Mouse (Mus musculus): ENCODE results near the gene Sh3bgrl2. TPM values are rescaled to one million over a fixed set of nuclear protein-coding genes. Genes with fewer than 3 reads are reported as not detected.

The Sh3bgrl2 gene
- polyA plus RNA-seq, 1 experiment from 2014 or later, result 24.7 TPM

GRCm38 (mm10) chr9:83551116-83551515, 3.0 kb downstream of the Sh3bgrl2 start:
- no peaks in the 10 kb centered on the region for H3K9me3 ChIP-seq (ENCODE audit: control insufficient read depth, low read depth, low read length)
- ATAC-seq (ENCODE audit: insufficient number of reproducible peaks, insufficient read depth, low FRiP score, low read depth), result no peak
- H3K9ac ChIP-seq (replicated peaks; ENCODE audit: low read depth, low read length), result no peak overlapping the region
- H3K36me3 ChIP-seq (ENCODE audit: control insufficient read depth, insufficient read depth, low read length), result no peaks in the 10 kb centered on the region
- 58% methylated on average over 7 of the region's 7 CpGs for WGBS
- H3K4me3 ChIP-seq (ENCODE audit: low read depth, low read length), result no peak overlapping the region
- no peaks in the 10 kb centered on the region for H3K27me3 ChIP-seq (ENCODE audit: control insufficient read depth, insufficient read depth, low read length)
- no peak overlapping the region for H3K27ac ChIP-seq (ENCODE audit: low read length)
- H3K4me1 ChIP-seq (ENCODE audit: control insufficient read depth, insufficient read depth, low read length), result no peaks in the 10 kb centered on the region; the same call in 1 of the 2 replicates
- no peak overlapping the region for H3K4me2 ChIP-seq (replicated peaks; ENCODE audit: low read depth, low read length)

- H3K9ac ChIP-seq (replicated peaks; ENCODE audit: low read depth, low read length), result no peak overlapping the region
- WGBS, result 71% methylated on average over 6 of the region's 6 CpGs
- H3K4me1 ChIP-seq (ENCODE audit: control insufficient read depth, insufficient read depth, low read length), result peaks cover 2% of the 10 kb centered on the region; the same call in 1 of the 2 replicates
- no peak overlapping the region for H3K4me3 ChIP-seq (ENCODE audit: low read depth, low read length)
- no peak overlapping the region for H3K27ac ChIP-seq (ENCODE audit: low read length)
- H3K27me3 ChIP-seq (ENCODE audit: control insufficient read depth, insufficient read depth, low read length), result no peaks in the 10 kb centered on the region
- no peaks in the 10 kb centered on the region for H3K36me3 ChIP-seq (ENCODE audit: control insufficient read depth, insufficient read depth, low read length)
- no peak for ATAC-seq (ENCODE audit: insufficient number of reproducible peaks, insufficient read depth, low FRiP score, low read depth)
- no peak overlapping the region for H3K4me2 ChIP-seq (replicated peaks; ENCODE audit: low read depth, low read length)
- H3K9me3 ChIP-seq (ENCODE audit: control insufficient read depth, low read depth, low read length), result no peaks in the 10 kb centered on the region
Observed at GRCm38 (mm10) chr9:83551632-83552031, 3.5 kb downstream of the Sh3bgrl2 start.

GRCm38 (mm10) chr9:83555580-83555979, 7.5 kb downstream of the Sh3bgrl2 start:
- no peak overlapping the region for H3K4me3 ChIP-seq (ENCODE audit: low read depth, low read length)
- ATAC-seq (ENCODE audit: insufficient number of reproducible peaks, insufficient read depth, low FRiP score, low read depth), result no peak
- no peaks in the 10 kb centered on the region for H3K36me3 ChIP-seq (ENCODE audit: control insufficient read depth, insufficient read depth, low read length)
- H3K4me2 ChIP-seq (replicated peaks; ENCODE audit: low read depth, low read length), result no peak overlapping the region
- H3K27ac ChIP-seq (ENCODE audit: low read length), result no peak overlapping the region
- H3K27me3 ChIP-seq (ENCODE audit: control insufficient read depth, insufficient read depth, low read length), result no peaks in the 10 kb centered on the region
- H3K9ac ChIP-seq (replicated peaks; ENCODE audit: low read depth, low read length), result no peak overlapping the region
- peaks cover 11% of the 10 kb centered on the region for H3K4me1 ChIP-seq (ENCODE audit: control insufficient read depth, insufficient read depth, low read length)
- WGBS, result 89% methylated on average over 2 of the region's 2 CpGs
- H3K9me3 ChIP-seq (ENCODE audit: control insufficient read depth, low read depth, low read length), result no peaks in the 10 kb centered on the region

GRCm38 (mm10) chr9:83556236-83556635, 8.1 kb downstream of the Sh3bgrl2 start:
- Histone ChIP-seq H3K36me3 (ENCODE audit: control insufficient read depth, insufficient read depth, low read length) (no peaks in the 10 kb centered on the region), H3K9ac (replicated peaks; ENCODE audit: low read depth, low read length) (no peak overlapping the region), H3K4me1 (ENCODE audit: control insufficient read depth, insufficient read depth, low read length) (peaks cover 11% of the 10 kb centered on the region), H3K27me3 (ENCODE audit: control insufficient read depth, insufficient read depth, low read length) (no peaks in the 10 kb centered on the region), H3K4me3 (ENCODE audit: low read depth, low read length) (no peak overlapping the region), H3K4me2 (replicated peaks; ENCODE audit: low read depth, low read length) (no peak overlapping the region), H3K27ac (ENCODE audit: low read length) (no peak overlapping the region), H3K9me3 (ENCODE audit: control insufficient read depth, low read depth, low read length) (no peaks in the 10 kb centered on the region)
- WGBS, result 36% methylated on average over 6 of the region's 6 CpGs
- no peak for ATAC-seq (ENCODE audit: insufficient number of reproducible peaks, insufficient read depth, low FRiP score, low read depth)

- peak overlapping the region; percentile 27; the same call in 1 of the 2 replicates for H3K27ac ChIP-seq (ENCODE audit: low read length)
- H3K27me3 ChIP-seq (ENCODE audit: control insufficient read depth, insufficient read depth, low read length), result no peaks in the 10 kb centered on the region
- WGBS, result 48% methylated on average over 10 of the region's 10 CpGs
- H3K4me1 ChIP-seq (ENCODE audit: control insufficient read depth, insufficient read depth, low read length), result peaks cover 11% of the 10 kb centered on the region
- no peak overlapping the region for H3K4me3 ChIP-seq (ENCODE audit: low read depth, low read length)
- no peaks in the 10 kb centered on the region for H3K36me3 ChIP-seq (ENCODE audit: control insufficient read depth, insufficient read depth, low read length)
- H3K4me2 ChIP-seq (replicated peaks; ENCODE audit: low read depth, low read length), result no peak overlapping the region
- 0 out of 2 replicates have a peak, but pooled peaks have one; percentile 24 for ATAC-seq (ENCODE audit: insufficient number of reproducible peaks, insufficient read depth, low FRiP score, low read depth)
- H3K9ac ChIP-seq (replicated peaks; ENCODE audit: low read depth, low read length), result no peak overlapping the region
- H3K9me3 ChIP-seq (ENCODE audit: control insufficient read depth, low read depth, low read length), result no peaks in the 10 kb centered on the region
Observed at GRCm38 (mm10) chr9:83556780-83557771, 8.9 kb downstream of the Sh3bgrl2 start.

GRCm38 (mm10) chr9:83560670-83561069, 12.5 kb downstream of the Sh3bgrl2 start:
- H3K4me2 ChIP-seq (replicated peaks; ENCODE audit: low read depth, low read length), result no peak overlapping the region
- no peak overlapping the region for H3K27ac ChIP-seq (ENCODE audit: low read length)
- H3K4me3 ChIP-seq (ENCODE audit: low read depth, low read length), result no peak overlapping the region
- no peak for ATAC-seq (ENCODE audit: insufficient number of reproducible peaks, insufficient read depth, low FRiP score, low read depth)
- peaks cover 16% of the 10 kb centered on the region for H3K4me1 ChIP-seq (ENCODE audit: control insufficient read depth, insufficient read depth, low read length)
- WGBS, result 56% methylated on average over 4 of the region's 4 CpGs
- no peaks in the 10 kb centered on the region for H3K9me3 ChIP-seq (ENCODE audit: control insufficient read depth, low read depth, low read length)
- no peaks in the 10 kb centered on the region for H3K27me3 ChIP-seq (ENCODE audit: control insufficient read depth, insufficient read depth, low read length)
- H3K9ac ChIP-seq (replicated peaks; ENCODE audit: low read depth, low read length), result no peak overlapping the region
- no peaks in the 10 kb centered on the region for H3K36me3 ChIP-seq (ENCODE audit: control insufficient read depth, insufficient read depth, low read length)

- Histone ChIP-seq H3K4me1 (ENCODE audit: control insufficient read depth, insufficient read depth, low read length) (peaks cover 7% of the 10 kb centered on the region; the same call in 1 of the 2 replicates), H3K9me3 (ENCODE audit: control insufficient read depth, low read depth, low read length) (no peaks in the 10 kb centered on the region), H3K4me3 (ENCODE audit: low read depth, low read length) (no peak overlapping the region), H3K36me3 (ENCODE audit: control insufficient read depth, insufficient read depth, low read length) (no peaks in the 10 kb centered on the region), H3K27me3 (ENCODE audit: control insufficient read depth, insufficient read depth, low read length) (no peaks in the 10 kb centered on the region), H3K4me2 (replicated peaks; ENCODE audit: low read depth, low read length) (no peak overlapping the region), H3K9ac (replicated peaks; ENCODE audit: low read depth, low read length) (no peak overlapping the region), H3K27ac (ENCODE audit: low read length) (no peak overlapping the region)
- 89% methylated on average over 7 of the region's 7 CpGs for WGBS
- no peak for ATAC-seq (ENCODE audit: insufficient number of reproducible peaks, insufficient read depth, low FRiP score, low read depth)
Observed at GRCm38 (mm10) chr9:83562889-83563288, 14.8 kb downstream of the Sh3bgrl2 start.

GRCm38 (mm10) chr9:83563808-83564549, 15.9 kb downstream of the Sh3bgrl2 start:
- 44% methylated on average over 16 of the region's 16 CpGs for WGBS
- Histone ChIP-seq H3K27ac (ENCODE audit: low read length) (no peak overlapping the region), H3K4me1 (ENCODE audit: control insufficient read depth, insufficient read depth, low read length) (peaks cover 7% of the 10 kb centered on the region; the same call in 1 of the 2 replicates), H3K9me3 (ENCODE audit: control insufficient read depth, low read depth, low read length) (no peaks in the 10 kb centered on the region), H3K9ac (replicated peaks; ENCODE audit: low read depth, low read length) (no peak overlapping the region), H3K4me2 (replicated peaks; ENCODE audit: low read depth, low read length) (no peak overlapping the region), H3K27me3 (ENCODE audit: control insufficient read depth, insufficient read depth, low read length) (no peaks in the 10 kb centered on the region), H3K36me3 (ENCODE audit: control insufficient read depth, insufficient read depth, low read length) (no peaks in the 10 kb centered on the region), H3K4me3 (ENCODE audit: low read depth, low read length) (no peak overlapping the region)
- peak; percentile 47; the same call in 1 of the 2 replicates for ATAC-seq (ENCODE audit: insufficient number of reproducible peaks, insufficient read depth, low FRiP score, low read depth)

All from stomach, embryonic 14.5 days (tissue).